Mouse (Mus musculus): Measurements from ENCODE around the gene Nuf2. TPM values are rescaled to one million over a fixed set of nuclear protein-coding genes. Genes with fewer than 3 reads are reported as not detected.

The Nuf2 gene
- polyA plus RNA-seq, 1 experiment from 2014 or later = 3.2 TPM

- Histone ChIP-seq H3K4me2 (replicated peaks; ENCODE audit: low read depth, low read length) (no peak overlapping the region), H3K4me1 (ENCODE audit: insufficient read depth, low read depth, low read length) (no peaks in the 10 kb centered on the region), H3K9me3 (ENCODE audit: low read length) (no peaks in the 10 kb centered on the region), H3K9ac (replicated peaks; ENCODE audit: low read depth) (no peak overlapping the region), H3K27ac (ENCODE audit: low read length) (no peak overlapping the region), H3K36me3 (ENCODE audit: insufficient read depth, low read length) (no peaks in the 10 kb centered on the region), H3K4me3 (ENCODE audit: low read depth, low read length) (no peak overlapping the region), H3K27me3 (replicated peaks; ENCODE audit: insufficient read depth, low read length) (no peaks in the 10 kb centered on the region)
- TF ChIP-seq EP300 (IDR thresholded peaks at IDR 0.05) = no peak
- TF ChIP-seq CTCF (IDR thresholded peaks at IDR 0.05) = no peak
- WGBS = 77% methylated on average over 4 of the region's 4 CpGs
- no peak for DNase-seq (ENCODE audit: low spot score)
- no peak for ATAC-seq
Observed at GRCm38 (mm10) chr1:169484565-169484964, 46.7 kb downstream of the Nuf2 start.

- no peak for ATAC-seq
Observed at GRCm38 (mm10) chr1:169482596-169483335, 48.5 kb downstream of the Nuf2 start.

DNA sequence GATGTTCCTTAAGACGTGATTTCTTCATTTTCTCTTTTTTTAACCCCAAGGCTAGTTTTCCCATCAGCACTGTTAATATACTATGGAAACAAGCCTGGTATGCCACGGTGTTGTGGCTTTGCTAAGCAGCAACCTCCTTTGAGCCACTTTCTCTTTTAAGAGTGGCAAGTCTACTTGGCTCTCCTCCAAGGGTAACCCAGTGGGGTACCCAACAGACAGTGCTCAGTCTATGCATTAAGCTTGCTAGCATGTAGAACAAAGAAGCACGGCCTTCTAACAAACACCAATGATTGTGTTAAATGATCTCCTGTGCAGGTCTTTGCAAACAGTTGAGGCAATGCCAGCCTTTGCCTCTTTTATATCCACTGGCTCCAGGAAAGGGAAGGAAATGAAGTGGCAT, 60.1 kb downstream of the Nuf2 start:
- no peak overlapping the region for H3K4me2 ChIP-seq (replicated peaks; ENCODE audit: low read depth, low read length)
- no peaks in the 10 kb centered on the region for H3K27me3 ChIP-seq (replicated peaks; ENCODE audit: insufficient read depth, low read length)
- no peak for DNase-seq (ENCODE audit: low spot score)
- H3K27ac ChIP-seq (ENCODE audit: low read length) = no peak overlapping the region
- no peaks in the 10 kb centered on the region for H3K9me3 ChIP-seq (ENCODE audit: low read length)
- H3K4me1 ChIP-seq (ENCODE audit: insufficient read depth, low read depth, low read length) = no peaks in the 10 kb centered on the region
- 76% methylated on average over 3 of the region's 3 CpGs for WGBS
- H3K4me3 ChIP-seq (ENCODE audit: low read depth, low read length) = no peak overlapping the region
- H3K9ac ChIP-seq (replicated peaks; ENCODE audit: low read depth) = no peak overlapping the region
- ATAC-seq = no peak
- TF ChIP-seq EP300 (IDR thresholded peaks at IDR 0.05) = no peak
- TF ChIP-seq CTCF (IDR thresholded peaks at IDR 0.05) = no peak
- H3K36me3 ChIP-seq (ENCODE audit: insufficient read depth, low read length) = no peaks in the 10 kb centered on the region

More at GRCm38 (mm10) chr1:169482596-169483335, 48.5 kb downstream of the Nuf2 start:
- Histone ChIP-seq H3K36me3 (ENCODE audit: insufficient read depth, low read length) (no peaks in the 10 kb centered on the region), H3K9ac (replicated peaks; ENCODE audit: low read depth) (no peak overlapping the region), H3K4me2 (replicated peaks; ENCODE audit: low read depth, low read length) (no peak overlapping the region), H3K4me1 (ENCODE audit: insufficient read depth, low read depth, low read length) (no peaks in the 10 kb centered on the region), H3K4me3 (ENCODE audit: low read depth, low read length) (no peak overlapping the region), H3K27ac (ENCODE audit: low read length) (no peak overlapping the region), H3K27me3 (replicated peaks; ENCODE audit: insufficient read depth, low read length) (no peaks in the 10 kb centered on the region), H3K9me3 (ENCODE audit: low read length) (no peaks in the 10 kb centered on the region)
- TF ChIP-seq EP300 (IDR thresholded peaks at IDR 0.05) = no peak
- no peak for TF ChIP-seq CTCF (IDR thresholded peaks at IDR 0.05)
- 90% methylated on average over 6 of the region's 6 CpGs for WGBS
- no peak for DNase-seq (ENCODE audit: low spot score)

DNA sequence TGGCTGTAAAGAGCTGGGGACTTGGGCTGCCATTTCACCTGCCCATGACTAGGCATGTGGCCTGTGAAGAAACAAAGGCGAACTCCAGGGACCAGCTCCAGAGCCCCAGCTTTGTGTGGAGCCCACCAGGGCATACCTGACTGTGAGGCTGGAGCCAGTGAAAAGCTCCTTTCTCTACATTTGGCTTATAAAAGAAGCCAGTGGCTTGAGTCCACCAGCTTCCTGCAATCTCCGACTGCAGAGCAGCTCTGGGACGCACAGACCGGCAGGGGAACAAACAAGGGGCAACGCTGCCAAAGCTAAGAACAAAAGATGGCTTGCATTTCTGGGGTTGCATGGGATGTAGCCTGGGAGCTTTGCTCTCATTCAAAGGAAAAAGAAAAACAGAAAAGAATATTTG, 63.5 kb downstream of the Nuf2 start:
- no peaks in the 10 kb centered on the region for H3K27me3 ChIP-seq (replicated peaks; ENCODE audit: insufficient read depth, low read length)
- H3K27ac ChIP-seq (ENCODE audit: low read length) = no peak overlapping the region
- ATAC-seq = no peak
- no peak overlapping the region for H3K4me2 ChIP-seq (replicated peaks; ENCODE audit: low read depth, low read length)
- H3K4me1 ChIP-seq (ENCODE audit: insufficient read depth, low read depth, low read length) = no peaks in the 10 kb centered on the region
- no peak overlapping the region for H3K9ac ChIP-seq (replicated peaks; ENCODE audit: low read depth)
- H3K36me3 ChIP-seq (ENCODE audit: insufficient read depth, low read length) = no peaks in the 10 kb centered on the region
- no peak for TF ChIP-seq EP300 (IDR thresholded peaks at IDR 0.05)
- TF ChIP-seq CTCF (IDR thresholded peaks at IDR 0.05) = no peak
- 77% methylated on average over 5 of the region's 5 CpGs for WGBS
- H3K9me3 ChIP-seq (ENCODE audit: low read length) = no peaks in the 10 kb centered on the region
- no peak for DNase-seq (ENCODE audit: low spot score)
- H3K4me3 ChIP-seq (ENCODE audit: low read depth, low read length) = no peak overlapping the region

- H3K9me3 ChIP-seq (ENCODE audit: low read length) = no peaks in the 10 kb centered on the region
- TF ChIP-seq EP300 (IDR thresholded peaks at IDR 0.05) (no peak), CTCF (IDR thresholded peaks at IDR 0.05) (no peak)
- 76% methylated on average over 15 of the region's 15 CpGs for WGBS
- no peak overlapping the region for H3K4me2 ChIP-seq (replicated peaks; ENCODE audit: low read depth, low read length)
- no peaks in the 10 kb centered on the region for H3K27me3 ChIP-seq (replicated peaks; ENCODE audit: insufficient read depth, low read length)
- H3K4me1 ChIP-seq (ENCODE audit: insufficient read depth, low read depth, low read length) = no peaks in the 10 kb centered on the region
- H3K4me3 ChIP-seq (ENCODE audit: low read depth, low read length) = no peak overlapping the region
- H3K27ac ChIP-seq (ENCODE audit: low read length) = no peak overlapping the region
- H3K9ac ChIP-seq (replicated peaks; ENCODE audit: low read depth) = no peak overlapping the region
- no peak for DNase-seq (ENCODE audit: low spot score)
- H3K36me3 ChIP-seq (ENCODE audit: insufficient read depth, low read length) = no peaks in the 10 kb centered on the region
- no peak for ATAC-seq
Observed at GRCm38 (mm10) chr1:169462386-169463115, 68.7 kb downstream of the Nuf2 start.

- 22% methylated on average over 11 of the region's 11 CpGs for WGBS
- no peak overlapping the region for H3K27ac ChIP-seq (ENCODE audit: low read length)
- DNase-seq (ENCODE audit: low spot score) = peak; percentile 88
- TF ChIP-seq CTCF (IDR thresholded peaks at IDR 0.05) (peak; percentile 89), EP300 (IDR thresholded peaks at IDR 0.05) (no peak)
- no peak overlapping the region for H3K4me3 ChIP-seq (ENCODE audit: low read depth, low read length)
- H3K9ac ChIP-seq (replicated peaks; ENCODE audit: low read depth) = no peak overlapping the region
- H3K36me3 ChIP-seq (ENCODE audit: insufficient read depth, low read length) = no peaks in the 10 kb centered on the region
- H3K27me3 ChIP-seq (replicated peaks; ENCODE audit: insufficient read depth, low read length) = no peaks in the 10 kb centered on the region
- no peaks in the 10 kb centered on the region for H3K9me3 ChIP-seq (ENCODE audit: low read length)
- peak; percentile 37; the same call in 1 of the 2 replicates for ATAC-seq
- 0 out of 2 replicates have a peak overlapping the region, but pooled peaks have one; percentile 19 for H3K4me2 ChIP-seq (replicated peaks; ENCODE audit: low read depth, low read length)
- H3K4me1 ChIP-seq (ENCODE audit: insufficient read depth, low read depth, low read length) = no peaks in the 10 kb centered on the region
Observed at GRCm38 (mm10) chr1:169459071-169459782, 72.0 kb downstream of the Nuf2 start.

Other genes with a start within 250 kb of the Nuf2 start
- 6.0 and 6.8 TPM in 2 replicates for gene Rgs5, start 124.0 kb upstream of the Nuf2 start, polyA plus RNA-seq (2015; fragmentation: Nextera tagmentation; extraction: Ambion mirVana)
- 15.0 and 16.3 TPM in 2 replicates for gene Rgs4, start 216.2 kb upstream of the Nuf2 start, polyA plus RNA-seq (2015; fragmentation: Nextera tagmentation; extraction: Ambion mirVana)

Measured in lung, postnatal 0 days (tissue).